Mouse (Mus musculus) kidney, postnatal 10 days (tissue): ENCODE data around the gene Ints6l.
"Not testable (repeated sequence)": the region's sequence is repeated elsewhere in the genome, so short reads cannot be mapped to it uniquely, and the experiment has no call there.

Experiments used
- DNase-seq: peaks from one replicate; pipeline ENCODE4 v3.0.0; 2021; ENCODE audit warnings: mixed read lengths

Gene Ints6l

GRCm38 (mm10) chrX:56454671-56455371 is at the start of gene Ints6l:
Gene Ints6l (plus strand): TSS chrX:56454857.
- DNase-seq: peak; percentile 85

- DNase-seq: no peak
Observed at GRCm38 (mm10) chrX:56405482-56405881, 49.2 kb upstream of the Ints6l start.

DNA sequence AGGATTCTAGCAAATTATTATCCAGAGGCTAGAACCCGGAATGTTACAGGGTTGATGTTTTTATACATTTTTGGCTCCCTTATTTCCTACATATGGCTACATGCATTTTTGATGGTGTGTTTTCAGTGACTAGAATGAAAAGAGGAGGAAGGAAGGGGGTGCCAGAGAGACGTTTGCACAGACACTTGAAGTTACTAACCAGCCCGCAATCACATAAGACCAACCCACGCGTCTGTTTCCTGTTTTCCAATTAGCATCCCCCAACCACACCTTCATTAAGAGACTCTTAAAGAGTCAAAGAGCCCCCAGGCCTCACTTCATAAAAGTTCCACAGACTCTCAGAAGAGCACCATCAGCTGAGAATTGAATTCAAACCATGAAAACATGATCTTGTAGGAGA is 48.5 kb upstream of the Ints6l start:
- DNase-seq: no peak

GRCm38 (mm10) chrX:56416277-56416676 is 38.4 kb upstream of the Ints6l start:
- no peak for DNase-seq

- no peak for DNase-seq
Observed at GRCm38 (mm10) chrX:56417541-56417940, 37.1 kb upstream of the Ints6l start.

DNA sequence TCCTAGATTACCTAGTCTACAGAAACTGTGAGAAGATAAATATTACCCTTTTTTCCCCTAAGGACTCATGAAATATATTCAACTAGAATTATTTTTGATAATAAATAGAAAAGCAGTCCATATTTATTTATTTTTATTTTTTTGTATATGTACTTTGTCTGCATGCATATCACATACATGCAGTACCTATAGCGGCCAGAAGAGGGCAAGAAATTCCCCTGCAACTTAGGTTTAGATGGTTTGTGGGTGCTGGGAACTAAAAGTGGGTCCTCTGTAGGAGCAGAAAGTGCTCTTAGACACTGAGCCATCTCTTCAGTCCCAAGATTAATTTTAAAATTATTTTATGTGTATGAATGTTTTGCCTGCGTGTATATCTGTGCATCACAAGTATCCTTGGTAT is 24.1 kb upstream of the Ints6l start:
- DNase-seq: no peak

GRCm38 (mm10) chrX:56435758-56436283 is 18.8 kb upstream of the Ints6l start:
- DNase-seq: no peak

DNA sequence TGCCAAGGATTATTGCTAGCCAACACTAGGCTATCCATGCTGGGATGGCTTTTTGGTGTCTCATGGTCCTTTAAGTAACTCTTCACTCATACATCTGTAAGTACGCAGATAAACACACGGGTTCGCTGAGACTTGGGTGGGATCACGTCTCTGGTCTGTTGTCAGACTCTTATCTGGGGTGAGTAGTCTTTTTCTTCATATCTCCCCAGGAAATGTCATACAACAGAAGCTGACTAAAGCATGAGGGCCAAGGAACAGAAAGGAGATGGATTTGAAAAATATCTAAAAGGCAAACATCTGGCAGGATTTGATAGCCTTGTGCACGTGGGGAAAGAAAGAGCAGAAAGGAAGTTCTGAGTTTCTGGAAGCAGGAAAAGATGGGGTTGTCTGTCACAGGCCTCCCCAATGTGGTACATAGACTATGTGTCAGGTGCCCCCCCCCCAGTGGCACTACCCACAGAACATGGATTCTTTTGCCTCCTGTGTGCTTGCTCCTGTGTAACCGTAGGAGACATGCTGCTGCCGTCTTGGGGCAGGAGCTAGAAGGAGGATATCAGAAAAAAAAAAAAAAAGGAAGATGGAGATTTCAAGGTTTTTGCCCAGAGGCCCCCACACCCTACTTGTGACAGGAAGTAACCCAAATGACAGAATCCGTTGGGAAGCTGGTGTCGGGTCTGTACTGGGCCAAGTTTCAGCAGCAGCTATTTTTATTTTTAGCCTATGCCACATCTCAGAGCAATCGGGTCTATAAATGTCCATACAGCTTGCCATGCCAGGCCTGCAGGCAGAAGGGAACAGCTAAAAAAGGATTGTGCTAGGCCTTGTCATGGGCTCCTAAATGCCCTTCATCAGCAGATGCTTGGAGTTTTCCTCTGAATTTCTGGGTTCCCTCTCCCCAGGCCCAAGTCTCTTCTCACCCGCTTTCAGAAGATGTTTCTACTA is 7.9 kb upstream of the Ints6l start:
- DNase-seq: no peak

DNA sequence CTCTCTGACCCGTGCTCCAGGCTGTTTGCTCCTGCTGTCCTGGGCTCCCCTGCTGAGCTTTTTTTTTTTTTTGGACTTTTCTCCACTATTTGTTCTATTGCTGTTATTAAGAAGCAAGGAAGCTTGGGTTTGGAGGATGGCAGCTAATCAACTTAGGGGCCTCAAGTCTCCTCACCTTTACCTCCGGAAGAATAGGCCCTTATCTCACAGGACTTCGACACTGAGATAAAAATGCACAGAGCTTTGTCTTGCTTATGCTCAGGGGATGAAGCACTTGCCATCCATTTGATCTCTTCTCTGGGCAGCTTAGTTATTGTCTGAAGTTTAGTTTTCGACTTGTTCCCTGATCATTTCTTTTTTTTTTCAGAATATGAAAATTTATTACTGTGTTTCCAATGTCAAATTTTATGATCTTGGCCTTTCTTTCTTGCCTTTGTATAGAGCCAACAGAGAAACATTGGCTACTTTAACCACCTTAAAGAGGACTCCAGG is 7.1 kb upstream of the Ints6l start, which contains the start of gene Gm2174:
TSS of gene Gm2174 (plus strand) at position 442 of the 492 bp plus-strand sequence.
- DNase-seq: no peak

DNA sequence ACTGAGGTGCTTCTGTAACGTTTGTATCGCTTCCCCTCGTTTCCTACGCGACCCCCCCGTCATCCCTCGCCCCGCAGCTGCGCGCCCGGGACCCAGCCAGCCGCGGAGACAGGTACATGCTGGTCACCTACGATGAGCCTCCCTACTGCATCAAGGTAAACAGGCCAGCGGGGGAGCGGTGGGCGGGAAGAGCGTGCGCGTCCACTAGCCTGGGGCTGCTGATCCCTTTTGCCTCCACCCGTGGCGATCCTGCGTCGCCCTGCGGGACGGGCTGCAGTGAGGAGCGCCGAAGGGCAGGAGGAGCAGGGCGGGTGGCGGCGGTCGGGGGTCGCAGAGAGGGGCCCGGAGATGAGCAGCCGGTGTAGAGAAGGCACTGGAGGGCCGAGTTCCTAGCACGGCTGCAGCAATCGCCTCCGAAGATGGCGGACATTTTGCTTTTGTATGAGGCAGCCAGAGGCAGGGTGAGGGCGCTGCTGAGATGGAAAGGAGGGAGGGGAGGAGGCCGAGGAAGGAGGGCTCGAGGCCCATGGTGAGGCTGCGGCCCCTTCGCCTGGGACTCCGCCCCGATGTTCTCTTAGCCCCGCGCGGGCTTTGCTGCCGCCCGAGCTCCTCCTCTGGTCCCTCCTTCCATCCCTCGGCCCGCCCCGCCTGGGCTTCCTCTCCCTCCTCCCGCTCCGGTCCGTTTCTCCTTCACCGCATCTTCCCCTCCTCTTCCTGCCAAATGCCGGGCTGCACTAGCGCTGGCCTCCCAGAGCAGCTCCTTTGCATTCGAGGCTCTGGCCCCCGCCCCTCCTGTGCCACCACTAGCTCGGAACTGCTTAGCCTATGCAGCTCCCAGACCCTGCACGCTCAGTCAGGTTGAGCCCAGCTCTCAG is 952 bp downstream of the Ints6l start:
- DNase-seq: peak; percentile 92

GRCm38 (mm10) chrX:56456379-56456778 is 1.7 kb downstream of the Ints6l start:
- no peak for DNase-seq

DNA sequence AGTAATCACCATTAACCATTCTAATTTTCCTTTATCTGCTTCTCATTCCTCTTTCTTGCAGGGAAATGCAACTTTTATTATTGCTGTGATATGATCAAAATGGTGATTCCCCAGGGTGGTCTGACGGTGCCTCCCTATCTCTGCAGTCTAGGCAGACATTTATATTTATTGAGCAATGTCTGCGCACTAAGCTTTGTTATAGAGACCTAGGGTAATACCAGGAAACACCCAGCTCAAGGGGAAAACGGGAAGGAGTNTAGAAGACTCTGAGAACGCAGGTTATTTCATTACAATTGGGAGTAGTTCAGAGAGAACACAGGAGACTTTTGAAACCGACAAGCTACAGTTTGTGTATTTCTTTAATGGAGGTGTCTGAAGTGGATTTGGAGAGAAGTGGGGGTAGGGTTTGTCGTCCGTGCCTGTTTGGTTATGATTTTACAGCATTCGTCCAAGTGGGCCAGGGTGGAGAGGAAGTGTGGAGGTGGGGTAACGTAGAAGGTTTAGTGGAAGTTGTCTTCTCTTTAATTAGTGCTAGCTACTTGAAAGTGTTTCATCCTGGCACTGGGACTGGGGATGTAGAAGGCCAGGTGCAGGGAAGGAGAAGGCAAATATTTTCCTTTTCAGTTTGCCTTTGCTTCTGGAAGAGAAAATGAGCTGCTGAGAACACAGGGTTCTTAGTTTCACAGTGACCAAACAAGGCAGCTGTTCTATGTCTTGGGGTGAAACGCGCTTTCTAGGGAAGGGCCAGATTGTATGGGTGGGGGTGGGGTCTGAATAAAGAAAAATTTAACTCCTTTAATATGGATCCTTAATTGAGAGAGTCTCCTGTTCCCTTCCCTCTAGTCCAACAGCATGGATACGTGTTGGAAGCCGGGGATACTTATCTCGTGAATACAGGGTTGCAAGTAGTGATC is 7.6 kb downstream of the Ints6l start:
- no peak for DNase-seq

DNA sequence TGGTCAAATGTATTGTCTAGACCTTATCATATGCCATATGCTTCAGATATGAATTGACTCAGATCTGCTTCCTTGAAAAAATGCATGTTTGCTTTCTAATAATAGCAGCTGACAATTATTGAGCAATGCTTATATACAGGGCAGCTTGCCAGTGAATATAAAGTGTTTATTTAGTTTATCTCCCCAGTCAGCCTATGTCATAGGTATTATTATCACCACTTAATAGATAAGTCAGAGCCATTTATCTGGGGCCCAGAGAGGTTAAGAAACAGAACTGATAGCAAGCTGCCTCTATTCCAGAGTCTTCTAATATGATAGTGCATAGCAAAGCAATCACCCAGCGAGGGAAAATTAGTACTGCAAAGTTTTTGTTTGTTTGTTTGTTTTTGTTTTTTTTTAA is 10.2 kb downstream of the Ints6l start:
- no peak for DNase-seq

DNA sequence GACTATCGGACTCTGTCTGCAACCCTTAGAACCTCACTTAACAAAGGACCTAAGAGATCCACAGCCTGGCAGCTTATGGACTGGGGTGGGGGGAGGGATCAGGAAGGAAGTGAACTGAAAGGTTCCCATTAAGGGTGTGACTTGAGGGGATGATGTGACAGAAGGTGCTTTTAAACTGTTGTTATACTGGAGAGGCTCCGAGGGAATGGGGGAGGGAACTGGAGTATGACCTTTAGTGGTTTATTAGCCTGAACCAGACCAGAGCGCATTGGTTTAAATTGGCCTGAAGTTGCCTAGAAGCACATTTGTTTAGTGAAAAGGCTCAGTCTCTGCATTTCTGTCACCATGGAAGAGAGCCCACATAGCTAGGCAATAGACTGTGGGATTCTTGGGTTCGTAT is 13.0 kb downstream of the Ints6l start:
- DNase-seq: no peak

DNA sequence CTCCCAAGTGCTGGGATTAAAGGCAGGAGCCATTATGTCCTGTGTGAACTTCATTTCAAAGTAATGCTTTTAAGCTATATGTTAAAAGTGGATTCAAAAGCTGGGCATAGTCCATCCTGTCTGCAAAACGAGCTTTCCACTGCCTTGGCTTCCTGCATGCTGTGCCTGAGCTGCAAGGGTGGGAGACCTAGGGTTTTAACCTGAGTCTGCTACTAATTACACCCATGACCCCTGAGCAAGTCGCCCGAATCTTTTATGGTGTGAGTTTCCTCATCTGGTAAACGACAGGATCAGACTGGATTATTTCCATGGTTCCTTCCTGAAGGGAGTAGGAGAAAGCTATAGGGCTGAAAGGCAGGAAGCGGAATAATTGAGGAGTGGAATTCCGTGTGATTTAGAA is 13.8 kb downstream of the Ints6l start:
- no peak for DNase-seq

GRCm38 (mm10) chrX:56474035-56474434 is 19.4 kb downstream of the Ints6l start:
- DNase-seq: no peak

GRCm38 (mm10) chrX:56477553-56477952 is 22.9 kb downstream of the Ints6l start:
- DNase-seq: no peak

DNA sequence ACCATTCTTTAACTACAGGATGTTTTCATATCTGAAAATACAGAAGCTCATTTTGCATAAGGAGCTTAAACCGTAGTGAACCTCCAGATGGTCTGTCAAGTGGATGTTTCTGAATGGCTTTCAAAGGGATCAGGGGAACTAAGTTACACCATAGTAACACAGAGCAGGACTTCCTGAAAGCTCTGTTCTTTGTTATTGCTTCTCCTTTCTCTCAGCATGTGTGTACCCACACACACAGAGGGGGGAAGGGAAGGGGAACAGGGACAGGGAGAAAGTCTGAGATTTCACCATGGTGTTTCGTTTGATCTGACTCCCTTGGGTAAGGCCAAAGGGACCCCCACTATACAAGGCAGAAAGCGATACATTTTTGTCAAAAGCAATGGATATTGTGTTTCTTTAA is 27.2 kb downstream of the Ints6l start:
- no peak for DNase-seq

DNA sequence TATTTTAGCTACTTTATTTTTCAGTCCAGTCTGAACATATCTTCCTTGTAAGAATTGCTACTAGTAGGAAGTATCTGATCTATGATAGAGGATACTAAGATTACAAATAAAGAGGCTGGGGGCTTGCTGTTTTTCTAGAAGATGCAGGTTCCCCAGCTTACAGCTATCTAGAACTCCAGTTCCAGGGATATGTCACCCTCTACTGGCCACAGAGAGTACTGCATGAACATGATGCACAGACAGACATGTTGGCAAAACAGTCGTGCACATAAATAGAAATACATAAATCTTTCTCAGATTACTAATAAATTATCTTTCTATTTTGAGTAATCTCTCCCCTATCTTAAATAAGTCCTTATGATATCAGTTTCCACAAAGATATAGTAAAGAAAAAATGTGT is 35.1 kb downstream of the Ints6l start:
- DNase-seq: peak; percentile 85

GRCm38 (mm10) chrX:56497241-56497640 is 42.6 kb downstream of the Ints6l start:
- no peak for DNase-seq

DNA sequence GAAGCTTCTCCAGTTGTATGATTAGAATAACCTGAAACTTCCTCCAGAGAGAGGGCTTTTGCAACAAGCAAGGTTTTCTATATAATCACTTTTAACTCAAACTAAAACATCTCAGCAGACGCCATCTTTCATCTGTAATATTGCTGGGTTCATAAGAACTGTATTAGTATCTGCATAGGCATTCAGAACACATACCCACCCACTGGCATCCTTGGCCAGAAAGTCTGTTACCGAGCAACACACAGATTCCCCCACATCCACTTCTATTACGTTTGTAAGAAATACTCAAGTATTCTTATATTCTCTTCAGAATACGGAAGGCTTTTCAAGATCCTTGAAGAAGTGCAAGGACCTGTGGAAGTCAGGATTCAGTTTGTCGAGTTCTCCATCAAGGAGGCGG is 69.8 kb downstream of the Ints6l start, which contains the start of gene Gm10477:
TSS of gene Gm10477 (plus strand) at position 301 of the 400 bp plus-strand sequence.
- DNase-seq: not testable (repeated sequence)
